Mouse (Mus musculus) frontal cortex, adult 2 months (tissue): Measurements from ENCODE around the gene Lypd6b. TPM values are rescaled to one million over a fixed set of nuclear protein-coding genes. Genes with fewer than 3 reads are reported as not detected.

Experiments used
- DNase-seq, 2 experiments: peaks; one replicate each; pipeline ENCODE4 v3.0.0; 2022; ENCODE audit warnings: low spot score in 1 of 2; ENCODE audit errors: extremely low spot score in 1 of 2
- polyA plus RNA-seq: library from polyadenylated mRNA; depleted of rRNA; stranded (reverse); fragments of >200 nt; gene quantifications from 2 replicates; pipeline ENCODE4 v1.2.3, GENCODE M21; 2012

Lypd6b gene
- polyA plus RNA-seq, 1 experiment, result 7.5 TPM

GRCm38 (mm10) chr2:49927362-49927761 is 139.9 kb downstream of the Lypd6b start:
- DNase-seq, result no peak

- no peak for DNase-seq
Measured at GRCm38 (mm10) chr2:49929931-49930330, 142.4 kb downstream of the Lypd6b start.

- no peak for DNase-seq
Measured at GRCm38 (mm10) chr2:49937621-49938020, 150.1 kb downstream of the Lypd6b start.

- DNase-seq, result no peak
Measured at GRCm38 (mm10) chr2:49938246-49938645, 150.8 kb downstream of the Lypd6b start.

GRCm38 (mm10) chr2:49940372-49940771 is 152.9 kb downstream of the Lypd6b start:
- no peak for DNase-seq

- no peak for DNase-seq
Measured at GRCm38 (mm10) chr2:49942100-49942499, 154.6 kb downstream of the Lypd6b start.

- DNase-seq, result no peak
Measured at GRCm38 (mm10) chr2:49951681-49952080, 164.2 kb downstream of the Lypd6b start.

- no peak for DNase-seq
Measured at GRCm38 (mm10) chr2:49952632-49953293, 165.3 kb downstream of the Lypd6b start.

- no peak for DNase-seq
Measured at GRCm38 (mm10) chr2:49957449-49957848, 170.0 kb downstream of the Lypd6b start.

GRCm38 (mm10) chr2:49961991-49962390 is 174.5 kb downstream of the Lypd6b start:
- no peak for DNase-seq

GRCm38 (mm10) chr2:49964899-49965298 is 177.4 kb downstream of the Lypd6b start:
- DNase-seq, result no peak

- no peak for DNase-seq
Measured at GRCm38 (mm10) chr2:49967748-49968147, 180.3 kb downstream of the Lypd6b start.

- DNase-seq, result no peak
Measured at GRCm38 (mm10) chr2:49970990-49971389, 183.5 kb downstream of the Lypd6b start.

- DNase-seq, result no peak
Measured at GRCm38 (mm10) chr2:49978606-49979005, 191.1 kb downstream of the Lypd6b start.

GRCm38 (mm10) chr2:49979991-49980390 is 192.5 kb downstream of the Lypd6b start:
- no peak for DNase-seq

- DNase-seq, result peak; percentile 6 to 54
Measured at GRCm38 (mm10) chr2:49983021-49983420, 195.5 kb downstream of the Lypd6b start.

- DNase-seq, result no peak
Measured at GRCm38 (mm10) chr2:49984780-49985179, 197.3 kb downstream of the Lypd6b start.

GRCm38 (mm10) chr2:49995841-49996240 is 208.4 kb downstream of the Lypd6b start:
- no peak for DNase-seq

GRCm38 (mm10) chr2:49997216-49997615 is 209.7 kb downstream of the Lypd6b start:
- no peak for DNase-seq
